Mouse (Mus musculus) MEL (cell line): ENCODE measurements around the gene Nemp1. TPM values are rescaled to one million over a fixed set of nuclear protein-coding genes. Genes with fewer than 3 reads are reported as not detected.

Experiments
- DNase-seq: peaks from one replicate; pipeline ENCODE4 v3.0.0; 2011; ENCODE audit warnings: low read depth, low spot score
- H3K27ac ChIP-seq: 2 replicates; pipeline ENCODE4 v1.5.1; 2012; ENCODE audit warnings: low read depth, mild to moderate bottlenecking, control low read depth, low read length, moderate library complexity; ENCODE audit not compliant: control insufficient read depth
- H3K27me3 ChIP-seq, 2 experiments: fragments of 150-350 bp in 1 of 2; sonication (generic) in 1 of 2; 2 replicates each; pipeline ENCODE4 v1.6.1; 2012; ENCODE audit warnings: low read length in 2 of 2, mild to moderate bottlenecking in 2 of 2, improper control_type of control experiment in 1 of 2, moderate library complexity in 1 of 2; ENCODE audit not compliant: insufficient read depth in 2 of 2, control insufficient read depth in 1 of 2
- H3K36me3 ChIP-seq, 2 experiments: 2 replicates each; pipeline ENCODE4 v1.6.1; 2012 to 2014; ENCODE audit warnings: low read length in 2 of 2, improper control_type of control experiment in 1 of 2, inconsistent platforms in 1 of 2, mild to moderate bottlenecking in 1 of 2; ENCODE audit not compliant: insufficient read depth in 2 of 2, control insufficient read depth in 1 of 2
- H3K4me1 ChIP-seq, 2 experiments: fragments of 150-350 bp in 1 of 2; sonication (generic) in 1 of 2; 2 replicates each; pipeline ENCODE4 v1.6.1; 2012; ENCODE audit warnings: low read length in 2 of 2, improper control_type of control experiment in 1 of 2, mild to moderate bottlenecking in 1 of 2; ENCODE audit not compliant: insufficient read depth in 2 of 2, control insufficient read depth in 1 of 2
- H3K4me3 ChIP-seq, 2 experiments: fragments of 150-350 bp in 1 of 2; sonication (generic) in 1 of 2; 2 replicates each; pipeline ENCODE4 v1.5.1; 2012; ENCODE audit warnings: low read depth in 2 of 2, low read length in 2 of 2, mild to moderate bottlenecking in 2 of 2, moderate library complexity in 2 of 2, control low read depth in 1 of 2, improper control_type of control experiment in 1 of 2; ENCODE audit not compliant: control insufficient read depth in 1 of 2, insufficient read depth in 1 of 2
- H3K79me2 ChIP-seq: 2 replicates; pipeline ENCODE4 v1.6.1; 2012; ENCODE audit warnings: mild to moderate bottlenecking, low read length, moderate library complexity; ENCODE audit not compliant: control insufficient read depth, poor library complexity, insufficient read depth
- H3K9ac ChIP-seq: 2 replicates; pipeline ENCODE4 v1.6.1; 2012; ENCODE audit warnings: low read depth, mild to moderate bottlenecking, control low read depth, low read length, moderate library complexity; ENCODE audit not compliant: control insufficient read depth, poor library complexity, severe bottlenecking
- H3K9me3 ChIP-seq: fragments of 150-350 bp; sonication (generic); replicated peaks from 2 replicates; pipeline ENCODE4 v1.6.1; 2012; ENCODE audit warnings: mild to moderate bottlenecking, low read length, improper control_type of control experiment, moderate library complexity; ENCODE audit not compliant: insufficient read depth
- BHLHE40 ChIP-seq: IDR thresholded peaks from 2 replicates; pipeline ENCODE4 v1.6.1; 2012; ENCODE audit warnings: low read depth, mild to moderate bottlenecking, inconsistent platforms, low read length, improper control_type of control experiment, borderline replicate concordance
- CHD1 ChIP-seq: IDR thresholded peaks from 2 replicates; pipeline ENCODE4 v1.6.1; 2012; ENCODE audit warnings: low read depth, mild to moderate bottlenecking, inconsistent platforms, low read length, improper control_type of control experiment
- CTCF ChIP-seq, 3 experiments: IDR thresholded peaks in 2 of 3; conservative IDR thresholded peaks in 1 of 3; 2 replicates each; pipeline ENCODE4 v1.5.1; 2011 to 2012; ENCODE audit warnings: low read length in 3 of 3, low read depth in 2 of 3, mild to moderate bottlenecking in 2 of 3, improper control_type of control experiment in 1 of 3, inconsistent platforms in 1 of 3, mixed read lengths in 1 of 3, moderate library complexity in 1 of 3; ENCODE audit not compliant: control insufficient read depth in 1 of 3, insufficient read depth in 1 of 3, poor library complexity in 1 of 3, severe bottlenecking in 1 of 3
- E2F4 ChIP-seq: IDR thresholded peaks from 2 replicates; pipeline ENCODE4 v1.6.1; 2011; ENCODE audit warnings: low read depth, low read length, improper control_type of control experiment, borderline replicate concordance
- ELF1 ChIP-seq: IDR thresholded peaks from 2 replicates; pipeline ENCODE4 v1.6.1; 2014; ENCODE audit warnings: low read depth, mild to moderate bottlenecking, inconsistent platforms, low read length, improper control_type of control experiment, moderate library complexity
- EP300 ChIP-seq, 2 experiments: IDR thresholded peaks; 2 replicates each; pipeline ENCODE4 v1.6.1; 2011; ENCODE audit warnings: improper control_type of control experiment in 2 of 2, low read length in 2 of 2, low read depth in 1 of 2, mild to moderate bottlenecking in 1 of 2
- HCFC1 ChIP-seq: IDR thresholded peaks from 2 replicates; pipeline ENCODE4 v1.6.1; 2012; ENCODE audit warnings: low read depth, mild to moderate bottlenecking, inconsistent platforms, low read length, improper control_type of control experiment, moderate library complexity
- KAT2A ChIP-seq: conservative IDR thresholded peaks from 2 replicates; pipeline ENCODE4 v1.6.1; 2012; ENCODE audit warnings: low read depth, low read length, improper control_type of control experiment, inconsistent platforms
- MAX ChIP-seq: IDR thresholded peaks from 2 replicates; pipeline ENCODE4 v1.6.1; 2011; ENCODE audit warnings: low read length, improper control_type of control experiment
- MXI1 ChIP-seq: IDR thresholded peaks from 2 replicates; pipeline ENCODE4 v1.6.1; 2011; ENCODE audit warnings: mild to moderate bottlenecking, low read depth, low read length, improper control_type of control experiment
- MYC ChIP-seq: IDR thresholded peaks from 2 replicates; pipeline ENCODE4 v1.6.1; 2011; ENCODE audit warnings: low read depth, mild to moderate bottlenecking, low read length, improper control_type of control experiment, moderate library complexity
- NRF1 ChIP-seq: IDR thresholded peaks from 2 replicates; pipeline ENCODE4 v1.6.1; 2014; ENCODE audit warnings: low read depth, mild to moderate bottlenecking, inconsistent platforms, low read length, improper control_type of control experiment, moderate library complexity; ENCODE audit not compliant: poor library complexity, insufficient read depth, severe bottlenecking
- RAD21 ChIP-seq: IDR thresholded peaks from 2 replicates; pipeline ENCODE4 v1.6.1; 2011; ENCODE audit warnings: mild to moderate bottlenecking, low read depth, low read length, improper control_type of control experiment
- SMC3 ChIP-seq: IDR thresholded peaks from 2 replicates; pipeline ENCODE4 v1.6.1; 2011; ENCODE audit warnings: low read depth, low read length, improper control_type of control experiment
- TAL1 ChIP-seq: IDR thresholded peaks from 2 replicates; pipeline ENCODE4 v1.6.1; 2012; ENCODE audit warnings: mild to moderate bottlenecking, inconsistent platforms, low read length, moderate library complexity, mixed read lengths
- TCF12 ChIP-seq: IDR thresholded peaks from 2 replicates; pipeline ENCODE4 v1.6.1; 2014; ENCODE audit warnings: low read depth, mild to moderate bottlenecking, inconsistent platforms, low read length, improper control_type of control experiment, moderate library complexity
- USF1 ChIP-seq: IDR thresholded peaks from 2 replicates; pipeline ENCODE4 v1.6.1; 2014; ENCODE audit warnings: low read depth, mild to moderate bottlenecking, inconsistent platforms, low read length, improper control_type of control experiment, moderate library complexity
- ZMIZ1 ChIP-seq: IDR thresholded peaks from 2 replicates; pipeline ENCODE4 v1.6.1; 2012; ENCODE audit warnings: low read depth, mild to moderate bottlenecking, inconsistent platforms, low read length, improper control_type of control experiment, moderate library complexity
- polyA plus RNA-seq, 2 experiments: library from polyadenylated mRNA; stranded (reverse) in 1 of 2; unstranded in 1 of 2; fragments of >175 nt in 1 of 2; fragments of >200 nt in 1 of 2; gene quantifications; 2 replicates each; pipeline versions ENCODE4 v1.2.1 to v1.2.4; 2012; ENCODE audit warnings: low replicate concordance in 2 of 2, low read depth in 1 of 2; ENCODE audit not compliant: insufficient read length in 2 of 2, insufficient read depth in 1 of 2, missing spikeins in 1 of 2
- total RNA-seq: library from RNA; depleted of rRNA; stranded (reverse); fragments of 300-350 nt; gene quantifications from 2 replicates; pipeline ENCODE4 v1.2.3, GENCODE M21; 2012

Gene Nemp1
- total and polyA plus RNA-seq, 3 experiments = 12.1 to 13.9 TPM; not detected in 1

DNA sequence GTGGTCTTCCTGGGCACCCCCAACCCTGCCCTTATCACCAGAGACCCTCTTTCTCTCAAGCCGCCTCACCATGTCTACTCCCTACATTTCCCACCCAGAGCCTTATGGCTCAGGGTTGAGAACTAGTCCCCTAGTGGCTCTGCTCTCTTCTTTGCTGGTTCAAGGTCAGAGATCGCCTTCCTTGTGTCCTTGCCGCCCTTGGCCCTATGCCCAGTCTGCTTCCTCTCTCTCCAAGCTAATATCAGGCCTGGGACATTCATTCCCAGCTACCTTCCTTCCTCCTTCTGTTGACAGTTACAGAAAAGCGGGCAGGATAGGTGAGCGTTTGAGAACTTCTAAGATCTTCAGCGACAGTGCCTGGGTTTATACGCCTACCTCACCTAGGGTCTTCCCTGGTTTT, 41.0 kb downstream of the Nemp1 start:
- H3K36me3 ChIP-seq = no peaks in the 10 kb centered on the region
- H3K9me3 ChIP-seq = no peaks in the 10 kb centered on the region
- TF ChIP-seq USF1 (no peak), ELF1 (no peak), MXI1 (no peak), NRF1 (no peak), TAL1 (no peak), HCFC1 (no peak), BHLHE40 (no peak), TCF12 (no peak), RAD21 (no peak), SMC3 (no peak), ZMIZ1 (no peak), CHD1 (no peak)
- H3K27ac ChIP-seq = no peak overlapping the region
- no peaks in the 10 kb centered on the region for H3K27me3 ChIP-seq
- H3K79me2 ChIP-seq = no peaks in the 10 kb centered on the region
- no peak overlapping the region for H3K4me3 ChIP-seq
- DNase-seq = no peak
- H3K9ac ChIP-seq = no peak overlapping the region
- H3K4me1 ChIP-seq = peaks cover 0 to 7% of the 10 kb centered on the region in 2 experiments; a peak in 3 of 4 replicates

DNA sequence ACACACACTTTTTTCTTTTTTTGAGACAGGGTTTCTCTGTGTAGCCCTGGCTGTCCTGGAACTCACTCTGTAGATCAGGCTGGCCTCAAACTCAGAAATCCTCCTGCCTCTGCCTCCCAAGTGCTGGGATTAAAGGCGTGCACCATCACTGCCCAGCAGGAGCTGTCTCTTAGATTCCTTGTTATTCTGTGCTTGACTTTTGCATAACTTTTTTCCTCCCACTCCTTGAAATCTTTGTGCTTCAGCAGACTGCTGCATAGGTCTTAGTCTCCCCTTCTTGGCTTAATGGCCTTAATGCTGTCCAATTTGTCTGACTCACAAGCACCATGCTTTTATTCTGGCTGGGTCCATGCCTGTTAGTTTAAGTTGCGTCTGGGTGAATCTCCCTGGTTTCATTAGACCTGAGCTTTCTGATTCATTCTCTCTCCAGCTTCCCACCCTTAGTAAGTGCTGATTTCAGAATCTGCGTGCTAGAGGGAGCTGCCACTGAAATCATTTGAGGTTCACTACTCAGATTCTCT, 42.2 kb downstream of the Nemp1 start:
- H3K27me3 ChIP-seq = no peaks in the 10 kb centered on the region
- no peak overlapping the region for H3K27ac ChIP-seq
- no peaks in the 10 kb centered on the region for H3K36me3 ChIP-seq
- no peaks in the 10 kb centered on the region for H3K79me2 ChIP-seq
- no peaks in the 10 kb centered on the region for H3K9me3 ChIP-seq
- DNase-seq = no peak
- no peak overlapping the region for H3K4me3 ChIP-seq
- H3K4me1 ChIP-seq = peaks cover 0 to 7% of the 10 kb centered on the region in 2 experiments; a peak in 3 of 4 replicates
- TF ChIP-seq CTCF (IDR thresholded peaks at IDR 0.05 in 2 of 3, conservative IDR thresholded peaks at IDR 0.05 in 1 of 3; ENCODE audit: control insufficient read depth in 1 of 3, insufficient read depth in 1 of 3, low read depth in 2 of 3, low read length in 3 of 3, poor library complexity in 1 of 3, severe bottlenecking in 1 of 3) (no peak), KAT2A (no peak), MAX (no peak), MYC (no peak), EP300 (IDR thresholded peaks at IDR 0.05; ENCODE audit: low read depth in 1 of 2, low read length in 2 of 2) (no peak), TAL1 (no peak), NRF1 (no peak), E2F4 (no peak)
- TF ChIP-seq, all 39 proteins: peak for 0
- no peak overlapping the region for H3K9ac ChIP-seq
